Mouse (Mus musculus) hematopoietic stem cell, adult 5-6 weeks (primary cell): ENCODE measurements around the gene Rspo3. TPM values are rescaled to one million over a fixed set of nuclear protein-coding genes. Genes with fewer than 3 reads are reported as not detected.

Experiments
- ATAC-seq, 2 experiments: fragments of 125-278 bp in 1 of 2; replicated peaks in 1 of 2; 2 replicates each; pipeline ENCODE4 v1.8.0; 2016 to 2017; ENCODE audit warnings: inconsistent platforms in 2 of 2, mild to moderate bottlenecking in 2 of 2, moderate number of reproducible peaks in 2 of 2, low read depth in 1 of 2, moderate TSS enrichment in 1 of 2; ENCODE audit not compliant: low FRiP score in 2 of 2, poor library complexity in 2 of 2, severe bottlenecking in 2 of 2, insufficient read depth in 1 of 2, low TSS enrichment in 1 of 2
- total RNA-seq: library from RNA; stranded (forward); fragments of 172-1452, 232-1000 nt; gene quantifications from 2 replicates; pipeline ENCODE4 v1.2.3, GENCODE M21; 2017

Rspo3 gene
- total RNA-seq, 1 experiment from 2014 or later: not detected

DNA sequence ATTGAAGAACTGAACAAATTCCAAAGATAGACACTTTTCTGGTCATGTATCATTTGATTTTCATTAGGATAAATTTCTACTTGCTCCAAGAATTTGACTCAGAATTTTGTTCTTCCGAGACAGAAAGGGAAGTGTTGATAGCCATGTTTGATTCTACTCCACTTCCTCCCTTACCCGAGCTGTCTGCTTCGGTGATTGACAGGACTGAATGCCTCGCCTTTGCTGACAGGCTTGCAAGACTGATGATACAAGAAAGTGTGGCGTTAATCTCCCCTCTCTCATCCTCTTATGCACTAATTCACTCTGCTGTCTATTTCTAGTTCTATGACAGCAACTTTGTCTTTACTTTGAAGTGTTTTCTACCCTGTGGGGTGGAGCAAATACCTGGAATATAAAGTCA lies 65.2 kb downstream of the Rspo3 start:
- ATAC-seq: no peak

- ATAC-seq: no peak
Observed at GRCm38 (mm10) chr10:29460100-29460499, 75.6 kb downstream of the Rspo3 start.

GRCm38 (mm10) chr10:29459632-29460031 lies 76.0 kb downstream of the Rspo3 start:
- ATAC-seq: peak in 1 of 2 experiments; percentile 42; a peak in 1 of 4 replicates

DNA sequence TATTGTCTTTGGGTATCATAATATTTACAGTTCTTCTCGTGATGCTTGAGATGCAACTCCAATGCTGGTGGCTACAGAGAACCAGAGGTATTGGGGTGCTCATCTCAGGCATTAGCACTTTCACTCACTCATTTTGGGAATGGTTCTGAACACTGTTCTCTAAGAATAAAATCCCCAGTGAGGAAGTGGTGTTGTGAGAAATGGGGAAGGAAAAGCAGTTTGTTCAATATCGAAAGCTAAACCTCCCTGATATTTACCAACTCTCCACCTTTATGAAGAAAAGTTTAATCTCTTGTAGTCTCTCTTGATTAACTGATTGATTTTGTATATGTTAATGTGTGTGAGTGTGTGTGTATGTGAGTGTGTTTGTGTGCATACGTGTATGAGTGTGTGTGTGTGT lies 90.6 kb downstream of the Rspo3 start:
- peak; percentile 64 to 81; a peak in 3 of 4 replicates for ATAC-seq

- no peak for ATAC-seq
Observed at GRCm38 (mm10) chr10:29441297-29441696, 94.4 kb downstream of the Rspo3 start.

GRCm38 (mm10) chr10:29432935-29433453 lies 102.7 kb downstream of the Rspo3 start:
- ATAC-seq: no peak

GRCm38 (mm10) chr10:29426660-29427059 lies 109.0 kb downstream of the Rspo3 start:
- no peak for ATAC-seq

DNA sequence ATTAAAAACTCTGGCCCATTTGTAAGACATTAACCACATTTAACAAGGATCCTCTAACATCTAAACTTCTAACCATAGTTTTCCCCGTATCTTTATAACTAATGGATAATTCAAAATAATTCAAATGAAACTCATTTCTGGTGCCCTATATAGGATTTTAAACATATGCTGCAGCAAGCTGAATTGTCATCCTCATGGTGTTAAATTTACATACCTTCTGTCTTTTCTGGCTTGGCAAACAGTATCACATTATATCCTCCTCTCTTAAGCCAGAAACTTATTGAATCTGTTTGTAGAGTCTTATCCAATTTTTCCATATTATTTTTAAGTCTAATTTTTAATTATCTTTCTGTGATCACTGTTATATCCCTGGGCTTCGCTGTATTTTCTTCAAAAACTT lies 111.1 kb downstream of the Rspo3 start:
- no peak for ATAC-seq

GRCm38 (mm10) chr10:29414361-29414760 lies 121.3 kb downstream of the Rspo3 start:
- ATAC-seq: no peak

GRCm38 (mm10) chr10:29402656-29403268 lies 132.9 kb downstream of the Rspo3 start:
- ATAC-seq: no peak

Other genes starting within 250 kb of the Rspo3 start
- 40.0 and 51.8 TPM in 2 replicates for gene Echdc1, start 222.7 kb downstream of the Rspo3 start, total RNA-seq
- 81.9 and 82.3 TPM in 2 replicates for gene Rnf146, start 173.4 kb downstream of the Rspo3 start, total RNA-seq